Mouse (Mus musculus) forebrain, embryonic 16.5 days (tissue): Measurements from ENCODE around the gene Palld. TPM values are rescaled to one million over a fixed set of nuclear protein-coding genes. Genes with fewer than 3 reads are reported as not detected.

Experiments used
- ATAC-seq: fragments of 200-750 bp; cut with Nextera tagmentation; 2 replicates; pipeline ENCODE4 v1.8.0; 2017; ENCODE audit warnings: mild to moderate bottlenecking, moderate library complexity
- H3K27ac ChIP-seq: fragments of 300-500 bp; sonication (generic); 2 replicates; pipeline ENCODE4 v1.5.1; 2014; ENCODE audit warnings: low read length, control low read depth
- H3K27me3 ChIP-seq: fragments of 300-500 bp; sonication (generic); replicated peaks from 2 replicates; pipeline ENCODE4 v1.6.1; 2014; ENCODE audit warnings: low read length; ENCODE audit not compliant: control insufficient read depth, insufficient read depth
- H3K36me3 ChIP-seq: fragments of 300-500 bp; sonication (generic); 2 replicates; pipeline ENCODE4 v1.6.1; 2014; ENCODE audit not compliant: control insufficient read depth, insufficient read depth
- H3K4me1 ChIP-seq: fragments of 300-500 bp; sonication (generic); replicated peaks from 2 replicates; pipeline ENCODE4 v1.6.1; 2014; ENCODE audit warnings: low read length; ENCODE audit not compliant: control insufficient read depth, insufficient read depth
- H3K4me2 ChIP-seq: fragments of 300-500 bp; sonication (generic); 2 replicates; pipeline ENCODE4 v1.6.1; 2014; ENCODE audit warnings: mild to moderate bottlenecking, low read length, control low read depth
- H3K4me3 ChIP-seq: fragments of 300-500 bp; sonication (generic); replicated peaks from 2 replicates; pipeline ENCODE4 v1.5.1; 2014; ENCODE audit warnings: mild to moderate bottlenecking, low read length, control low read depth
- H3K9ac ChIP-seq: fragments of 300-500 bp; sonication (generic); replicated peaks from 2 replicates; pipeline ENCODE4 v1.6.1; 2014; ENCODE audit warnings: low read depth, low read length, control low read depth
- H3K9me3 ChIP-seq: fragments of 300-500 bp; sonication (generic); 2 replicates; pipeline ENCODE4 v1.6.1; 2016; ENCODE audit warnings: low read length; ENCODE audit not compliant: control insufficient read depth
- WGBS: fragments of 180-500 bp; shearing (Covaris S2); extraction: QIAGEN DNeasy Blood & Tissue Kit; methylation state at CpG from one replicate; pipeline ENCODE4 v1.1.7; 2014; 5-methylcytosine and 5-hydroxymethylcytosine counted together
- polyA plus RNA-seq: library from polyadenylated mRNA; unstranded; fragments of >200 nt; fragmentation: Nextera tagmentation; extraction: Ambion mirVana; gene quantifications from 2 replicates; pipeline ENCODE4 v1.2.1, GENCODE M21; 2015

The Palld gene
- polyA plus RNA-seq, 1 experiment from 2014 or later = 16.8 TPM

- no peak overlapping the region for H3K27ac ChIP-seq
- H3K4me2 ChIP-seq = no peak overlapping the region
- no peak for ATAC-seq
- no peak overlapping the region for H3K4me3 ChIP-seq
- WGBS = 82% methylated on average over 8 of the region's 8 CpGs
- no peak overlapping the region for H3K9ac ChIP-seq
- no peaks in the 10 kb centered on the region for H3K27me3 ChIP-seq
- no peaks in the 10 kb centered on the region for H3K9me3 ChIP-seq
- no peaks in the 10 kb centered on the region for H3K36me3 ChIP-seq
- no peaks in the 10 kb centered on the region for H3K4me1 ChIP-seq
Measured at GRCm38 (mm10) chr8:61625656-61626210, 276.8 kb downstream of the Palld start.

- Histone ChIP-seq H3K9ac (no peak overlapping the region), H3K9me3 (no peaks in the 10 kb centered on the region), H3K27me3 (no peaks in the 10 kb centered on the region), H3K4me2 (no peak overlapping the region), H3K4me3 (no peak overlapping the region), H3K27ac (no peak overlapping the region), H3K36me3 (no peaks in the 10 kb centered on the region), H3K4me1 (no peaks in the 10 kb centered on the region)
- WGBS = 28% methylated on average over 12 of the region's 12 CpGs
- ATAC-seq = 0 out of 2 replicates have a peak, but pooled peaks have one; percentile 20
Measured at GRCm38 (mm10) chr8:61623485-61624417, 278.7 kb downstream of the Palld start.

GRCm38 (mm10) chr8:61621300-61621699, 281.2 kb downstream of the Palld start:
- no peak overlapping the region for H3K9ac ChIP-seq
- no peak overlapping the region for H3K27ac ChIP-seq
- no peaks in the 10 kb centered on the region for H3K27me3 ChIP-seq
- no peak for ATAC-seq
- no peaks in the 10 kb centered on the region for H3K4me1 ChIP-seq
- 79% methylated on average over 3 of the region's 3 CpGs for WGBS
- no peaks in the 10 kb centered on the region for H3K9me3 ChIP-seq
- H3K36me3 ChIP-seq = no peaks in the 10 kb centered on the region
- no peak overlapping the region for H3K4me2 ChIP-seq
- no peak overlapping the region for H3K4me3 ChIP-seq

- Histone ChIP-seq H3K4me2 (no peak overlapping the region), H3K4me1 (no peaks in the 10 kb centered on the region), H3K9me3 (no peaks in the 10 kb centered on the region), H3K9ac (no peak overlapping the region), H3K36me3 (no peaks in the 10 kb centered on the region), H3K27ac (no peak overlapping the region), H3K27me3 (no peaks in the 10 kb centered on the region), H3K4me3 (no peak overlapping the region)
- 90% methylated on average over 2 of the region's 2 CpGs for WGBS
- ATAC-seq = no peak
Measured at GRCm38 (mm10) chr8:61617651-61618050, 284.8 kb downstream of the Palld start.

GRCm38 (mm10) chr8:61617049-61617448, 285.4 kb downstream of the Palld start:
- Histone ChIP-seq H3K4me3 (no peak overlapping the region), H3K36me3 (no peaks in the 10 kb centered on the region), H3K27me3 (no peaks in the 10 kb centered on the region), H3K27ac (no peak overlapping the region), H3K4me2 (no peak overlapping the region), H3K4me1 (no peaks in the 10 kb centered on the region), H3K9me3 (no peaks in the 10 kb centered on the region), H3K9ac (no peak overlapping the region)
- 77% methylated on average over 3 of the region's 3 CpGs for WGBS
- ATAC-seq = no peak

GRCm38 (mm10) chr8:61615711-61616697, 286.5 kb downstream of the Palld start:
- Histone ChIP-seq H3K36me3 (no peaks in the 10 kb centered on the region), H3K4me2 (no peak overlapping the region), H3K27ac (no peak overlapping the region), H3K4me1 (no peaks in the 10 kb centered on the region), H3K9ac (no peak overlapping the region), H3K9me3 (no peaks in the 10 kb centered on the region), H3K4me3 (no peak overlapping the region), H3K27me3 (no peaks in the 10 kb centered on the region)
- 78% methylated on average over 9 of the region's 9 CpGs for WGBS
- ATAC-seq = no peak

- Histone ChIP-seq H3K9ac (no peak overlapping the region), H3K9me3 (no peaks in the 10 kb centered on the region), H3K4me1 (0 out of 2 replicates have a peak, but pooled peaks cover 4% of the 10 kb centered on the region), H3K36me3 (no peaks in the 10 kb centered on the region), H3K27ac (no peak overlapping the region), H3K4me3 (no peak overlapping the region), H3K27me3 (no peaks in the 10 kb centered on the region), H3K4me2 (no peak overlapping the region)
- no peak for ATAC-seq
- WGBS = 92% methylated on average over 6 of the region's 6 CpGs
Measured at GRCm38 (mm10) chr8:61611741-61612140, 290.7 kb downstream of the Palld start.

GRCm38 (mm10) chr8:61611077-61611476, 291.4 kb downstream of the Palld start:
- Histone ChIP-seq H3K27me3 (no peaks in the 10 kb centered on the region), H3K27ac (no peak overlapping the region), H3K4me1 (peaks cover 7% of the 10 kb centered on the region), H3K4me2 (no peak overlapping the region), H3K9ac (no peak overlapping the region), H3K36me3 (no peaks in the 10 kb centered on the region), H3K9me3 (no peaks in the 10 kb centered on the region), H3K4me3 (no peak overlapping the region)
- 92% methylated on average over 7 of the region's 7 CpGs for WGBS
- ATAC-seq = no peak

- H3K4me2 ChIP-seq = no peak overlapping the region
- no peak overlapping the region for H3K27ac ChIP-seq
- ATAC-seq = no peak
- no peak overlapping the region for H3K9ac ChIP-seq
- 85% methylated on average over 5 of the region's 5 CpGs for WGBS
- no peaks in the 10 kb centered on the region for H3K36me3 ChIP-seq
- no peaks in the 10 kb centered on the region for H3K9me3 ChIP-seq
- no peak overlapping the region for H3K4me3 ChIP-seq
- peaks cover 7% of the 10 kb centered on the region for H3K4me1 ChIP-seq
- H3K27me3 ChIP-seq = no peaks in the 10 kb centered on the region
Measured at GRCm38 (mm10) chr8:61610546-61610945, 291.9 kb downstream of the Palld start.
